Mouse (Mus musculus): ENCODE data around the gene Zfp664. TPM values are rescaled to one million over a fixed set of nuclear protein-coding genes. Genes with fewer than 3 reads are reported as not detected.

Gene Zfp664
- polyA plus RNA-seq, 1 experiment from 2014 or later, result 92.8 TPM

GRCm38 (mm10) chr5:124879801-124880200, 17.3 kb downstream of the Zfp664 start:
- H3K4me1 ChIP-seq (replicated peaks; ENCODE audit: insufficient read depth, low read length), result no peaks in the 10 kb centered on the region
- WGBS, result 83% methylated on average over 6 of the region's 6 CpGs
- no peak for ATAC-seq (replicated peaks; ENCODE audit: low FRiP score, low read depth)
- H3K9ac ChIP-seq (ENCODE audit: low read depth, low read length), result no peak overlapping the region
- H3K9me3 ChIP-seq (replicated peaks; ENCODE audit: low read length), result no peaks in the 10 kb centered on the region
- no peak overlapping the region for H3K27ac ChIP-seq
- no peak for DNase-seq (ENCODE audit: low spot score)
- H3K36me3 ChIP-seq (ENCODE audit: insufficient read depth, low read length), result peaks cover 15% of the 10 kb centered on the region
- H3K27me3 ChIP-seq (ENCODE audit: insufficient read depth, low read length), result no peaks in the 10 kb centered on the region
- no peak overlapping the region for H3K4me2 ChIP-seq (ENCODE audit: low read length)
- TF ChIP-seq CTCF (IDR thresholded peaks at IDR 0.05; ENCODE audit: low read depth), result no peak
- H3K4me3 ChIP-seq (replicated peaks; ENCODE audit: low read depth, low read length), result no peak overlapping the region

GRCm38 (mm10) chr5:124883877-124884276, 21.4 kb downstream of the Zfp664 start:
- ATAC-seq (replicated peaks; ENCODE audit: low FRiP score, low read depth) (no peak), DNase-seq (ENCODE audit: low spot score) (no peak)
- Histone ChIP-seq H3K9me3 (replicated peaks; ENCODE audit: low read length) (no peaks in the 10 kb centered on the region), H3K9ac (ENCODE audit: low read depth, low read length) (no peak overlapping the region), H3K4me2 (ENCODE audit: low read length) (no peak overlapping the region), H3K36me3 (ENCODE audit: insufficient read depth, low read length) (peaks cover 37% of the 10 kb centered on the region), H3K27ac (no peak overlapping the region), H3K4me3 (replicated peaks; ENCODE audit: low read depth, low read length) (no peak overlapping the region), H3K4me1 (replicated peaks; ENCODE audit: insufficient read depth, low read length) (no peaks in the 10 kb centered on the region), H3K27me3 (ENCODE audit: insufficient read depth, low read length) (no peaks in the 10 kb centered on the region)
- no peak for TF ChIP-seq CTCF (IDR thresholded peaks at IDR 0.05; ENCODE audit: low read depth)
- 82% methylated on average over 6 of the region's 6 CpGs for WGBS

GRCm38 (mm10) chr5:124888661-124889060, 26.2 kb downstream of the Zfp664 start:
- WGBS, result 96% methylated on average over 8 of the region's 8 CpGs
- Histone ChIP-seq H3K9me3 (replicated peaks; ENCODE audit: low read length) (no peaks in the 10 kb centered on the region), H3K9ac (ENCODE audit: low read depth, low read length) (no peak overlapping the region), H3K27ac (no peak overlapping the region), H3K4me2 (ENCODE audit: low read length) (no peak overlapping the region), H3K27me3 (ENCODE audit: insufficient read depth, low read length) (no peaks in the 10 kb centered on the region), H3K4me1 (replicated peaks; ENCODE audit: insufficient read depth, low read length) (no peaks in the 10 kb centered on the region), H3K36me3 (ENCODE audit: insufficient read depth, low read length) (peaks cover 31% of the 10 kb centered on the region), H3K4me3 (replicated peaks; ENCODE audit: low read depth, low read length) (no peak overlapping the region)
- ATAC-seq (replicated peaks; ENCODE audit: low FRiP score, low read depth) (no peak), DNase-seq (ENCODE audit: low spot score) (no peak)
- no peak for TF ChIP-seq CTCF (IDR thresholded peaks at IDR 0.05; ENCODE audit: low read depth)

GRCm38 (mm10) chr5:124891921-124892370, 29.5 kb downstream of the Zfp664 start:
- Histone ChIP-seq H3K9me3 (replicated peaks; ENCODE audit: low read length) (no peaks in the 10 kb centered on the region), H3K9ac (ENCODE audit: low read depth, low read length) (no peak overlapping the region), H3K4me3 (replicated peaks; ENCODE audit: low read depth, low read length) (no peak overlapping the region), H3K4me2 (ENCODE audit: low read length) (no peak overlapping the region), H3K27ac (no peak overlapping the region), H3K27me3 (ENCODE audit: insufficient read depth, low read length) (no peaks in the 10 kb centered on the region), H3K4me1 (replicated peaks; ENCODE audit: insufficient read depth, low read length) (no peaks in the 10 kb centered on the region), H3K36me3 (ENCODE audit: insufficient read depth, low read length) (peaks cover 9% of the 10 kb centered on the region; the same call in 1 of the 2 replicates)
- ATAC-seq (replicated peaks; ENCODE audit: low FRiP score, low read depth), result no peak
- TF ChIP-seq CTCF (IDR thresholded peaks at IDR 0.05; ENCODE audit: low read depth), result no peak
- DNase-seq (ENCODE audit: low spot score), result no peak
- WGBS, result 35% methylated on average over 3 of the region's 3 CpGs

- Histone ChIP-seq H3K4me3 (replicated peaks; ENCODE audit: low read depth, low read length) (no peak overlapping the region), H3K36me3 (ENCODE audit: insufficient read depth, low read length) (no peaks in the 10 kb centered on the region), H3K4me1 (replicated peaks; ENCODE audit: insufficient read depth, low read length) (no peaks in the 10 kb centered on the region), H3K27me3 (ENCODE audit: insufficient read depth, low read length) (no peaks in the 10 kb centered on the region), H3K4me2 (ENCODE audit: low read length) (no peak overlapping the region), H3K9me3 (replicated peaks; ENCODE audit: low read length) (no peaks in the 10 kb centered on the region), H3K27ac (peak overlapping the region; percentile 34; the same call in 1 of the 2 replicates), H3K9ac (ENCODE audit: low read depth, low read length) (no peak overlapping the region)
- no peak for TF ChIP-seq CTCF (IDR thresholded peaks at IDR 0.05; ENCODE audit: low read depth)
- DNase-seq (ENCODE audit: low spot score) (peak; percentile 84), ATAC-seq (replicated peaks; ENCODE audit: low FRiP score, low read depth) (no peak)
- 46% methylated on average over 5 of the region's 8 CpGs for WGBS
Measured at GRCm38 (mm10) chr5:124896135-124896534, 33.6 kb downstream of the Zfp664 start.

GRCm38 (mm10) chr5:124899945-124900631, 37.6 kb downstream of the Zfp664 start:
- Histone ChIP-seq H3K36me3 (ENCODE audit: insufficient read depth, low read length) (no peaks in the 10 kb centered on the region), H3K9me3 (replicated peaks; ENCODE audit: low read length) (no peaks in the 10 kb centered on the region), H3K9ac (ENCODE audit: low read depth, low read length) (no peak overlapping the region), H3K27me3 (ENCODE audit: insufficient read depth, low read length) (no peaks in the 10 kb centered on the region), H3K27ac (peak overlapping the region; percentile 54; the same call in 1 of the 2 replicates), H3K4me2 (ENCODE audit: low read length) (peak overlapping the region; percentile 51), H3K4me3 (replicated peaks; ENCODE audit: low read depth, low read length) (peak overlapping the region; percentile 20), H3K4me1 (replicated peaks; ENCODE audit: insufficient read depth, low read length) (no peaks in the 10 kb centered on the region)
- DNase-seq (ENCODE audit: low spot score) (peak; percentile 88), ATAC-seq (replicated peaks; ENCODE audit: low FRiP score, low read depth) (peak; percentile 34)
- WGBS, result 21% methylated on average over 20 of the region's 20 CpGs
- peak; percentile 98 for TF ChIP-seq CTCF (IDR thresholded peaks at IDR 0.05; ENCODE audit: low read depth)

Measured in kidney, postnatal 0 days (tissue).